Mouse (Mus musculus): ENCODE measurements at regions not wholly inside any gene's neighbourhood (a gene's known extent, or its start where the extent isn't known, plus 50 kb on each side); places are given as distances from the start of the nearest gene placed in this dataset.

- no peak for TF ChIP-seq GATA4 (IDR thresholded peaks at IDR 0.05; ENCODE audit: insufficient replicate concordance, low read length)
These were observed 264.9 kb upstream of the Pum3 start for GRCm38 (mm10) chr19:27694478-27694877.

DNA sequence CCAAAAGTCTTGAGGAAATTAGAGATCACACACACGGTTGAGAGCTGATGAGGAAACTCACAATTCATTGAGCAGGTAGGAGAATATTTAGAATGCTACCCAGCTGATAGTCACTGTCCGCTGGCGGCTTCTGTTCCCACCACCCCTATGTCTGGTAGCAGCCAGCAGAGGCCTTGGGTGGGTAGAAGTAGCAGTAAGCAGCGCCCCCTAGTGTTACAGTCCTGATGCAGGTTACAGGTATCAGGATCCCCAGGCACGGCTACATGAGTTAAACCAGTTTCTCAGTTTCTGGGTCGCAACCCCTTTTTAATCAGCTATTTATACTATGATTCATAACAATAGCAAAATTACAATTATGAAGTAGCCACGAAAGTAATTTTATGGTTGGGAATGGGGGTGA is 264.1 kb upstream of the Pum3 start:
- TF ChIP-seq GATA4 (IDR thresholded peaks at IDR 0.05; ENCODE audit: insufficient replicate concordance, low read length) = no peak

DNA sequence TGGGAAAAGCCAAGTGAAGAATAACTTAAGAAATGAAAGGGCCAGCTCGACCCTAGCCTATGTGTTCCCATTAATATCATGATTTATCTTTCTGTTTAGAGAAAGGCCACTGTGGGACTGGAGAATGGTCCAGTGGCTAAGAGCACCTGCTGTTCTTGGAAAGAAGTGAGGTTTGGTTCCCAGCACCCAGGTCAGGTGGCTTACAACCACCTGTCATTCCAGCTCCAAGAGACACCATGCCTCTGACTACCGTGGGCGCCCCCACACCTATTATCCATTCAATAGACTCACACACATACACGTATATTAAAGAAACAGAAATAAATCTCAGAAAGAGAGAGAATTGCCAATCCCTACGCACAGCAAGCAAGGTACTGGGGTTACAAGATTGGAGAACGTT is 263.3 kb upstream of the Pum3 start:
- no peak for TF ChIP-seq GATA4 (IDR thresholded peaks at IDR 0.05; ENCODE audit: insufficient replicate concordance, low read length)

DNA sequence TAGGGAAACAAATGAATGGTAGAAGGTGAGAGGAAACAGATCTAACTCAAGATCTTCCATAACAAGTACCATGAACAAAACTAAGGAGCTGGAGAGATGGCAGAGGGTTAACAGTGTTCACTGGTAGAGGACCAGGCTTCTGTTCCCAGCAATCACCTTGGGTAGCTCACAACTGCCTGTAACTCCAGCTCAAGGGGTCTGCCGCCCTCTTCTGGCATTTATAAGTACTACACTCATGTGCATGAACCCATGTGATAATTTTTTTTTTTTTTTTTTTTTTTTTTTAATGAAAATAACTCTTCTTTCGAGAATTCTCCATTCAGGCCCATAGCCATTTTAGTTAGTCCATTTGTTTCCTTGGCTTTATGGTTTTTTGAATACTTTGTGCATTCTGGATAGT is 253.8 kb upstream of the Pum3 start:
- no peak for TF ChIP-seq GATA4 (IDR thresholded peaks at IDR 0.05; ENCODE audit: insufficient replicate concordance, low read length)

DNA sequence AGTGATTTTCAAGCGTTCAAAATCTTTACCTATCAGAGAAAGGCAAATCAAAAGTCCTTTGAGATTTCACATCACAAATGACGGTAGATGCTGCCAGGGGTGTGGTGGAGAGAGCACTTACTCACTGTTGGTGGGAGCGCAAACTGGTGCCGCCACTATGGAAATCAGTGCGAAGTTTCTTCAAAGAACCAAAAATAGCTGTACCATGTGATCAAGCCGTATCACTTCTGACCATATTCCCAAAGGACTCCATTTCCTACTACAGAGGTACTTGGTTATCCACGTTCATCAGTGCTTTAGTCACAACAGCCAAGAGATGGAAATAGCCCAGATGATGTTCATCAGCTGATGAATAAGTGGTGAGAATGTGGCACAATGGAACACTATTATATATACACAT is 249.8 kb upstream of the Pum3 start:
- no peak for TF ChIP-seq GATA4 (IDR thresholded peaks at IDR 0.05; ENCODE audit: insufficient replicate concordance, low read length)

- no peak for TF ChIP-seq GATA4 (IDR thresholded peaks at IDR 0.05; ENCODE audit: insufficient replicate concordance, low read length)
These were observed 243.1 kb upstream of the Pum3 start for GRCm38 (mm10) chr19:27672679-27673190.

DNA sequence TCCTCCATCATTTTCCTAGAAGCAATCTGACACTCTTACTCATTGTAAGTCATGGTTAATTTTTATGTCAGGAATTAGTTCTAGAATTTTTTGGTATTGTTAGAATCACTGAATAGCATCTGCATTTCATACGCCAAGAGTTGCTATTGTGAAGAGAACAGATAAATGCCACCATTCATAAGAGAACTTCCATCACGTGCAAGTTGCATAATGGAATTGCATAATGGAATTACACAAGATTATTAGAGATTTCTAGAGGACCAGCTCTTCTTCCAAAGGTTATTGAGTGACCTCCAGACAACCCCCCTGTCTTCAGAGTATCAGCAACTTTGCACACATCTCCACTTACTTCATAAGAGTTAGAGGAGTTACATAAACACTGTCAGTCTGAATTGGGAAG is 233.7 kb upstream of the Pum3 start:
- no peak for TF ChIP-seq GATA4 (IDR thresholded peaks at IDR 0.05; ENCODE audit: insufficient replicate concordance, low read length)

DNA sequence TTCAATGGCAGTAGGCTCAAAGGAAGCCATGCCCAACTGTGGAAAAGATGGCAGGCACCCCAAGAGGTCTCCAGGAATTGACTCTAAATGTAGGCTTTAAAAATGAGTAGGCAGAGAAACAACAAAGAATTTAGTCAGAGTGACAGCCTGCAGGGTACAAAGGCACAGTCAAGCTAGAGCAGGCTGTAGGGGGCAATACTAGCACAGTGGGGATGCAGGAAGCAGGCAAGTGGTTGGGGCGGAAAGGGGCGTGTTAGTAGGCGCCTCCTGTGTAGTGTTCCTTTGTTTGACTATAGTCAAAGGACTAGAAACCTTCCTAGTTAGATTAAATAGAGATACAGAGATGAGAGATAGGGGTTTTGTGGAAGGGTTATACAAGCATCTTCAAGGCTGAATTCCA is 211.4 kb upstream of the Pum3 start:
- no peak for TF ChIP-seq GATA4 (IDR thresholded peaks at IDR 0.05; ENCODE audit: insufficient replicate concordance, low read length)

GRCm38 (mm10) chr19:27633105-27633504 is 203.5 kb upstream of the Pum3 start:
- TF ChIP-seq GATA4 (IDR thresholded peaks at IDR 0.05; ENCODE audit: insufficient replicate concordance, low read length) = no peak

- TF ChIP-seq GATA4 (IDR thresholded peaks at IDR 0.05; ENCODE audit: insufficient replicate concordance, low read length) = no peak
These were observed 198.0 kb upstream of the Pum3 start for GRCm38 (mm10) chr19:27627626-27628025.

DNA sequence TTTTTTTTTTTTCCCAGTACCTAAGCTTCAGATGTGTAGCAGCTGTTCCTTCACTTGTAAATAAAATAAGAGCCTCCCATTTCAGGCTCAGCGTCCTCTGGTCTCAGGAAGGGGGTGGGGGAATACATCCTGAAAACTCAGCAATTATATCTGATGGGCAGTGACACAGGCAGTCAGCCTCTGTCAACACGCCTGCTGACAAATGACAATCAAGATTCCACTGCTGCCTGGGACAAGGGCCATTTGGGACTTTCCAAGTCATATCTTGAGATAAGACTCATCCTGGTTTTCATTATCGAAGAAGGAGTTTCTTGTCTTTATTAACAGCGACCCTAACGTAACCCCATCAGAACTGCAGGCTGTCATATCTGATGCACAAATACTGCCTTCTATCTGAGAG is 187.9 kb upstream of the Pum3 start:
- peak; percentile 60; the same call in 1 of the 2 replicates for TF ChIP-seq GATA4 (IDR thresholded peaks at IDR 0.05; ENCODE audit: insufficient replicate concordance, low read length)

- TF ChIP-seq GATA4 (IDR thresholded peaks at IDR 0.05; ENCODE audit: insufficient replicate concordance, low read length) = no peak
These were observed 177.3 kb upstream of the Pum3 start for GRCm38 (mm10) chr19:27606933-27607332.

DNA sequence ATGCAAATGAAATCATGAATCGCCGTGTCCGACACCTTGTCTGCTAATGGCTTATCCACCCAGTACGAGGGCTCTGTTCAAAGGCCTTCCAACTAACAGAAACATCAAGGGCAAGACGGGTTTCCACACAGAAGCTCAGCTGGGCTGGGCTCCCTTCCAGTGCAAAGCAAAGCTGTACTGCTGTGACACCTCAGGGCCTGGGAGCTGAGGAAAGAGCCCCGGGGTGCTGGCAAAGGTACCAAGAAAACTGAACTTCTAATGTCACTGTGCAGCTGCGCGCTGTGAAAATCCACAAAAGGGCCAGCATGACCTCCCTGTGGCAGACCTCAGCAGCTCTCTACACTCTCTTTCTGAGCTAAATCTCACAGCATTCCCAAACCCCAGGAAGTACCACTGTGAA is 173.7 kb upstream of the Pum3 start:
- TF ChIP-seq GATA4 (IDR thresholded peaks at IDR 0.05; ENCODE audit: insufficient replicate concordance, low read length) = no peak

DNA sequence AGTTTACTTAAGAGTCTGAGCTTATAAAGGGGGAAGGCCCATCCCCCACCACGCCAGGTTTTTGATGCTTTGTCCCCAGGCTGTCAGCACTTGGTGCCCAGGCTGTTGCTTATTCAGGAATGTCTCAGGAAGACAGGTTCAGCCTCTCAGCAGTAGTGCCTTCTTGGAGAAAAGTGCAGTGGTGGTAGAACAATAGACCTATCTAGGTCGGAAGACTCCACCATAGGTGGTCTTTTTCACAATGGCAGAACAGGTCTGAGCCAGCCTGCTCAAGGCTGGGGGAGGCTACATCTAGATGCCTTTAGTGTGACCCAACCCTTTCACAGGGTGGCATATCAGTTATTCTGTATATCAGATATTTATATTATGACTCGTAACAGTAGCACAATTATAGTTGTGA is 171.9 kb upstream of the Pum3 start:
- no peak for TF ChIP-seq GATA4 (IDR thresholded peaks at IDR 0.05; ENCODE audit: insufficient replicate concordance, low read length)

- no peak for TF ChIP-seq GATA4 (IDR thresholded peaks at IDR 0.05; ENCODE audit: insufficient replicate concordance, low read length)
These were observed 170.1 kb upstream of the Pum3 start for GRCm38 (mm10) chr19:27599639-27600308.

DNA sequence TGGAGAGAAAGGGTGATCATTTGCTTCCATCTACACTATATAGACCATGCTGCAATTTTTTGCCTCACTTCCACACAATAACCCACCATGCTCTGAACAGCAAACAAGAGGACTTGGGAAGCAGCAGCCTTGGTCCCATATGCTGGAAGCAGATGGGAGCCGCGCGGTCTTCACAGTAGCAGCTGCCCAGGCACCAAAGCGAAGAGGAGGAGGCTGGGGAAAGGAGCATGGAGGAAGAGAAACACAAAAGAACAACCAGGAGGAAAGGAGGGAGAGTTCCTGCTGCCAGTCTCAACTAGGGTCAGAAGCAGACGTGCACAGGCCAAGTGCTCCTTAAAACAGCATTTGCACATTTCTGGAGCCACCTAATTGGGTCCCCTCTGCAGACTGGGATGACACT is 168.7 kb upstream of the Pum3 start:
- no peak for TF ChIP-seq GATA4 (IDR thresholded peaks at IDR 0.05; ENCODE audit: insufficient replicate concordance, low read length)

DNA sequence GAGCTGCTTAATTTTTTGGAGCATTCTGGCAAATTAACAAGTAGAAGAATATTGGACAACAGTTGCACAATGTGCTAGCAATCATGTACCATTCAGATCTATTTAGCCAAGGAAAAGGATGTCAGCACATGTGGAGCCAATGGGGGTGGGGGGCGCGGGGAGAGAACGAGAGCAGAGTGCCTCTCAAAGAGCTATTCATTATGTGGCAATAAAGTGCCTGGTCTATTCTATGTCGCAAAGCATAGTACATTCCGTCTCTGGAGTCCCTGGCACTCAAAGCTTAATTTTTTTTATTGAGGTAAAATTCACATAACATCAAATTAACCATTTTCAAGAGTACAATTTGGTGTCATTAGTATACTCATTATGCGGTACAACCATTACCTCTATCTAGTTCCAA is 155.9 kb upstream of the Pum3 start:
- TF ChIP-seq GATA4 (IDR thresholded peaks at IDR 0.05; ENCODE audit: insufficient replicate concordance, low read length) = no peak

Data from liver, adult (tissue).